Mouse (Mus musculus) frontal cortex, postnatal 14 days (tissue): ENCODE measurements around the gene Trmt61a.
A peak's percentile ranks its signal among the peaks of the same experiment; 100 is the strongest.

Experiments
- DNase-seq, 2 experiments: peaks; one replicate each; pipeline ENCODE4 v3.0.0; 2022; ENCODE audit warnings: low spot score in 2 of 2

Gene Trmt61a

GRCm38 (mm10) chr12:111672581-111672980 is 5.3 kb upstream of the Trmt61a start:
- DNase-seq: peak in 1 of 2 experiments; percentile 31

GRCm38 (mm10) chr12:111674850-111675486 is 2.9 kb upstream of the Trmt61a start:
- DNase-seq: no peak

- DNase-seq: no peak
Measured at GRCm38 (mm10) chr12:111675797-111676580, 1.9 kb upstream of the Trmt61a start.

GRCm38 (mm10) chr12:111677421-111677820 is 484 bp upstream of the Trmt61a start:
- no peak for DNase-seq

GRCm38 (mm10) chr12:111678670-111678933 is 697 bp downstream of the Trmt61a start:
- DNase-seq: no peak

- DNase-seq: no peak
Measured at GRCm38 (mm10) chr12:111678997-111679396, 1.1 kb downstream of the Trmt61a start.

GRCm38 (mm10) chr12:111680661-111681060 is 2.8 kb downstream of the Trmt61a start:
- no peak for DNase-seq

- DNase-seq: no peak
Measured at GRCm38 (mm10) chr12:111681305-111681704, 3.4 kb downstream of the Trmt61a start.

GRCm38 (mm10) chr12:111682003-111682402 is 4.1 kb downstream of the Trmt61a start:
- DNase-seq: no peak

GRCm38 (mm10) chr12:111682806-111683205 is 4.9 kb downstream of the Trmt61a start:
- no peak for DNase-seq

- DNase-seq: no peak
Measured at GRCm38 (mm10) chr12:111686390-111686789, 8.5 kb downstream of the Trmt61a start.

GRCm38 (mm10) chr12:111687350-111688068 is 9.6 kb downstream of the Trmt61a start:
- no peak for DNase-seq

GRCm38 (mm10) chr12:111688069-111688428 is 10.1 kb downstream of the Trmt61a start:
- DNase-seq: no peak

- DNase-seq: no peak
Measured at GRCm38 (mm10) chr12:111689426-111689825, 11.5 kb downstream of the Trmt61a start.

- no peak for DNase-seq
Measured at GRCm38 (mm10) chr12:111691346-111691872, 13.5 kb downstream of the Trmt61a start.

- no peak for DNase-seq
Measured at GRCm38 (mm10) chr12:111692899-111693298, 15.0 kb downstream of the Trmt61a start.

GRCm38 (mm10) chr12:111693341-111694270 is 15.7 kb downstream of the Trmt61a start:
- DNase-seq: peak; percentile 59 to 84

GRCm38 (mm10) chr12:111694271-111694781 is 16.4 kb downstream of the Trmt61a start:
- no peak for DNase-seq

GRCm38 (mm10) chr12:111694880-111695804 is 17.2 kb downstream of the Trmt61a start:
- no peak for DNase-seq

- peak in 1 of 2 experiments; percentile 70 for DNase-seq
Measured at GRCm38 (mm10) chr12:111696239-111696638, 18.3 kb downstream of the Trmt61a start.
